Mouse (Mus musculus) midbrain, embryonic 10.5 days (tissue): ENCODE results near the gene Il19. TPM values are rescaled to one million over a fixed set of nuclear protein-coding genes. Genes with fewer than 3 reads are reported as not detected.

Experiments used
- DNase-seq: peaks from one replicate; pipeline ENCODE4 v3.0.0-alpha.2; 2017; ENCODE audit warnings: low spot score
- H3K27ac ChIP-seq: fragments of 300-500 bp; sonication (generic); replicated peaks from 2 replicates; pipeline ENCODE4 v1.5.1; 2016; ENCODE audit warnings: mild to moderate bottlenecking
- H3K27me3 ChIP-seq: fragments of 300-500 bp; sonication (generic); 2 replicates; pipeline ENCODE4 v1.6.1; 2016; ENCODE audit warnings: low read depth, mild to moderate bottlenecking; ENCODE audit not compliant: poor library complexity, severe bottlenecking
- H3K36me3 ChIP-seq: fragments of 300-500 bp; sonication (generic); 2 replicates; pipeline ENCODE4 v1.6.1; 2016; ENCODE audit warnings: mild to moderate bottlenecking, moderate library complexity
- H3K4me1 ChIP-seq: fragments of 300-500 bp; sonication (generic); 2 replicates; pipeline ENCODE4 v1.6.1; 2016
- H3K4me3 ChIP-seq: fragments of 300-500 bp; sonication (generic); 2 replicates; pipeline ENCODE4 v1.5.1; 2016; ENCODE audit warnings: mild to moderate bottlenecking, moderate library complexity
- H3K9me3 ChIP-seq: fragments of 300-500 bp; sonication (generic); replicated peaks from 2 replicates; pipeline ENCODE4 v1.6.1; 2016; ENCODE audit warnings: mild to moderate bottlenecking
- WGBS: fragments of 180-500 bp; shearing (Covaris S2); methylation state at CpG from one replicate; pipeline ENCODE4 v1.1.7; 2016; 5-methylcytosine and 5-hydroxymethylcytosine counted together
- polyA plus RNA-seq: library from polyadenylated mRNA; unstranded; fragments of >200 nt; fragmentation: Nextera tagmentation; extraction: Ambion mirVana; gene quantifications from 2 replicates; pipeline ENCODE4 v1.2.1, GENCODE M21; 2016

Il19 gene
- polyA plus RNA-seq, 1 experiment from 2014 or later: not detected

GRCm38 (mm10) chr1:130918323-130918980 is 21.5 kb downstream of the Il19 start:
- H3K27ac ChIP-seq: no peak overlapping the region
- H3K4me3 ChIP-seq: no peak overlapping the region
- H3K36me3 ChIP-seq: no peaks in the 10 kb centered on the region
- no peaks in the 10 kb centered on the region for H3K9me3 ChIP-seq
- WGBS: 53% methylated on average over 1 of the region's 1 CpGs
- H3K4me1 ChIP-seq: no peaks in the 10 kb centered on the region
- DNase-seq: no peak
- no peaks in the 10 kb centered on the region for H3K27me3 ChIP-seq

- H3K4me3 ChIP-seq: no peak within 1 kb of the TSS
- no peaks in the 10 kb centered on the region for H3K27me3 ChIP-seq
- H3K4me1 ChIP-seq: no peaks in the 10 kb centered on the region
- no peaks in the 10 kb centered on the region for H3K9me3 ChIP-seq
- H3K36me3 ChIP-seq: no peaks in the 10 kb centered on the region
- WGBS: 87% methylated on average over 12 of the region's 12 CpGs
- H3K27ac ChIP-seq: no peak within 1 kb of the TSS
- no peak for DNase-seq
These were observed 28.4 kb downstream of the Il19 start, which contains the start of gene Il20 for GRCm38 (mm10) chr1:130911401-130912010. Gene Il20, minus strand, starts transcription at chr1:130911451.

GRCm38 (mm10) chr1:130902505-130902904 is 37.4 kb downstream of the Il19 start:
- WGBS: 89% methylated on average over 7 of the region's 7 CpGs
- Histone ChIP-seq H3K27ac (no peak overlapping the region), H3K4me3 (no peak overlapping the region), H3K4me1 (no peaks in the 10 kb centered on the region), H3K36me3 (no peaks in the 10 kb centered on the region), H3K27me3 (no peaks in the 10 kb centered on the region), H3K9me3 (no peaks in the 10 kb centered on the region)
- DNase-seq: no peak

GRCm38 (mm10) chr1:130894468-130894867 is 45.4 kb downstream of the Il19 start:
- 27% methylated on average over 6 of the region's 6 CpGs for WGBS
- Histone ChIP-seq H3K4me3 (no peak overlapping the region), H3K36me3 (no peaks in the 10 kb centered on the region), H3K9me3 (no peaks in the 10 kb centered on the region), H3K27me3 (no peaks in the 10 kb centered on the region), H3K27ac (no peak overlapping the region), H3K4me1 (peaks cover 11% of the 10 kb centered on the region)
- DNase-seq: peak; percentile 21

GRCm38 (mm10) chr1:130893329-130894040 is 46.4 kb downstream of the Il19 start:
- WGBS: 68% methylated on average over 9 of the region's 9 CpGs
- H3K27me3 ChIP-seq: no peaks in the 10 kb centered on the region
- H3K4me3 ChIP-seq: no peak overlapping the region
- no peak for DNase-seq
- H3K9me3 ChIP-seq: no peaks in the 10 kb centered on the region
- no peak overlapping the region for H3K27ac ChIP-seq
- peaks cover 11% of the 10 kb centered on the region for H3K4me1 ChIP-seq
- H3K36me3 ChIP-seq: no peaks in the 10 kb centered on the region

DNA sequence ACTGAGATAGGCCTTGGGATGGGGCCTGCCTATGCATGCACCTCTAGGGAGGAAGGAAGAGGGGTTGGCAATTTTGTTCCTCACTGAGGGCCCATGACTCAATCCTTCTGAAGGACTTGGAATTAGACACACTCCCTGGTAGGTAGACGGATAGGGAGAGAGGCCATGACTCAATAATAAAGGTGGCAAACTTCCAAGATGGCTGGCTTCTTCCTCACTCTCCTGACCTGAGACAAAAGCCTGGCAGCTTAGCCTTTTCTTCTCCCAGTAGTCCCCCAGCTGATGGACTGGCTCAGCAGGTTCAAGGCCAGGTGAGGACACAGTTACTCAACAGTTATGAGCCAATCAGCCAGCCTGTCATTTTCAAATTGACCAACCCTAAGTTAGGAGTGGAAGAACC is 47.5 kb downstream of the Il19 start:
- H3K4me3 ChIP-seq: no peak overlapping the region
- no peaks in the 10 kb centered on the region for H3K36me3 ChIP-seq
- peaks cover 11% of the 10 kb centered on the region for H3K4me1 ChIP-seq
- H3K27ac ChIP-seq: no peak overlapping the region
- H3K27me3 ChIP-seq: no peaks in the 10 kb centered on the region
- no peak for DNase-seq
- no peaks in the 10 kb centered on the region for H3K9me3 ChIP-seq
- WGBS: 79% methylated on average over 1 of the region's 1 CpGs

- no peaks in the 10 kb centered on the region for H3K36me3 ChIP-seq
- H3K9me3 ChIP-seq: no peaks in the 10 kb centered on the region
These were observed 52.6 kb downstream of the Il19 start, which contains the start of gene Il24 for GRCm38 (mm10) chr1:130887354-130887753. Gene Il24, minus strand, starts transcription at chr1:130887454.

DNA sequence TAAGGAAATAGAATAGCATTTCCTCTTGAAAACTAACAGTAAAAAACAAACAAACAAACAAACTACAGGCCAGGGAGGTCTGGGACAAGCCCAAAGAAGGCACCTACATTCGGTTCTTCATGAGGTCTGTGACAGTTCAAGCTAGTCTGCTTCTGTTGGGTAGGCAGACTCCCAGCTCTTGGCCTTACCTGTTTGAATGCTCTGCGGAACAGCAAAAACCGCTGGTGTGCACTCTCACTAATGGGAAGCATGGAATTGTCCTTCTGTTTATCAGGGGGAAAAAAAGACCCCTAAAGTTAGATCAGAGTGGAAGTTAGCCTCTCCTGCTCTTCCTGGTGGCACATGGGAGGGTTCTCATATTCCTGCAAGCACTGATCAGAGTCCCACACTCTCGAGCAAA is 56.8 kb downstream of the Il19 start:
- no peak for DNase-seq
- H3K4me3 ChIP-seq: no peak overlapping the region
- WGBS: 86% methylated on average over 4 of the region's 4 CpGs
- peaks cover 27% of the 10 kb centered on the region for H3K27me3 ChIP-seq
- no peaks in the 10 kb centered on the region for H3K9me3 ChIP-seq
- no peaks in the 10 kb centered on the region for H3K36me3 ChIP-seq
- peaks cover 4% of the 10 kb centered on the region for H3K4me1 ChIP-seq
- H3K27ac ChIP-seq: no peak overlapping the region

More at GRCm38 (mm10) chr1:130887354-130887753, 52.6 kb downstream of the Il19 start, which contains the start of gene Il24:
- Histone ChIP-seq H3K4me1 (no peaks in the 10 kb centered on the region), H3K4me3 (no peak within 1 kb of the TSS), H3K27me3 (no peaks in the 10 kb centered on the region), H3K27ac (no peak within 1 kb of the TSS)
- no peak for DNase-seq

Other genes starting within 250 kb of the Il19 start
- gene Gm29427, start 224.3 kb downstream of the Il19 start, polyA plus RNA-seq: not detected in 2 replicates
- gene Yod1, start 222.8 kb downstream of the Il19 start, polyA plus RNA-seq: 11.5 and 16.6 TPM in 2 replicates
- 5.5 and 8.1 TPM in 2 replicates for gene Pfkfb2, start 210.9 kb downstream of the Il19 start, polyA plus RNA-seq
- gene AA986860, start 208.1 kb downstream of the Il19 start, polyA plus RNA-seq: 0.42 TPM in 2 replicates
- gene Fcamr, start 139.2 kb downstream of the Il19 start, polyA plus RNA-seq: not detected in 2 replicates
- gene Pigr, start 113.4 kb downstream of the Il19 start, polyA plus RNA-seq: not detected in 2 replicates
- gene Fcmr, start 74.4 kb downstream of the Il19 start, polyA plus RNA-seq: not detected in 2 replicates
- gene Il24, start 52.7 kb downstream of the Il19 start, polyA plus RNA-seq: not detected in 2 replicates
- not detected in 2 replicates for gene Il20, start 28.7 kb downstream of the Il19 start, polyA plus RNA-seq
- not detected in 2 replicates for gene Il10, start 79.7 kb upstream of the Il19 start, polyA plus RNA-seq
- gene Mapkapk2, start 157.7 kb upstream of the Il19 start, polyA plus RNA-seq: 50.9 and 55.7 TPM in 2 replicates
- gene Dyrk3, start 198.2 kb upstream of the Il19 start, polyA plus RNA-seq: 15.4 and 18.1 TPM in 2 replicates
- 60.5 and 62.6 TPM in 2 replicates for gene Eif2d, start 213.1 kb upstream of the Il19 start, polyA plus RNA-seq